Mouse (Mus musculus) ES-CJ7 (cell line): Measurements from ENCODE around the gene Mog.

ENCODE experiments used
- DNase-seq: peaks from one replicate; pipeline ENCODE4 v3.0.0; 2011; ENCODE audit warnings: low read depth, low spot score

The Mog gene

GRCm38 (mm10) chr17:37022628-37023576 lies at the start of gene Mog:
Mog (minus strand) TSS chr17:37023398.
- DNase-seq = no peak

GRCm38 (mm10) chr17:37072730-37073276 lies 49.6 kb upstream of the Mog start:
- peak; percentile 70 for DNase-seq

- DNase-seq = peak; percentile 56
Observed at GRCm38 (mm10) chr17:37072080-37072729, 49.0 kb upstream of the Mog start.

GRCm38 (mm10) chr17:37070121-37070520 lies 46.9 kb upstream of the Mog start:
- no peak for DNase-seq

GRCm38 (mm10) chr17:37067861-37068260 lies 44.7 kb upstream of the Mog start:
- DNase-seq = no peak

- no peak for DNase-seq
Observed at GRCm38 (mm10) chr17:37065993-37066392, 42.8 kb upstream of the Mog start.

- DNase-seq = no peak
Observed at GRCm38 (mm10) chr17:37063686-37064495, 40.7 kb upstream of the Mog start.

- no peak for DNase-seq
Observed at GRCm38 (mm10) chr17:37063063-37063462, 39.9 kb upstream of the Mog start.

- no peak for DNase-seq
Observed at GRCm38 (mm10) chr17:37062101-37062641, 39.0 kb upstream of the Mog start.

- DNase-seq = no peak
Observed at GRCm38 (mm10) chr17:37061435-37061834, 38.2 kb upstream of the Mog start.

GRCm38 (mm10) chr17:37056957-37057356 lies 33.8 kb upstream of the Mog start:
- DNase-seq = no peak

GRCm38 (mm10) chr17:37051745-37052144 lies 28.5 kb upstream of the Mog start:
- DNase-seq = no peak

GRCm38 (mm10) chr17:37050876-37051275 lies 27.7 kb upstream of the Mog start:
- no peak for DNase-seq

GRCm38 (mm10) chr17:37050399-37050798 lies 27.2 kb upstream of the Mog start:
- DNase-seq = peak; percentile 84

GRCm38 (mm10) chr17:37049570-37050310 lies 26.5 kb upstream of the Mog start:
- peak; percentile 72 for DNase-seq

- no peak for DNase-seq
Observed at GRCm38 (mm10) chr17:37048383-37048782, 25.2 kb upstream of the Mog start.

GRCm38 (mm10) chr17:37047981-37048380 lies 24.8 kb upstream of the Mog start:
- peak; percentile 52 for DNase-seq

- DNase-seq = peak; percentile 59
Observed at GRCm38 (mm10) chr17:37047332-37047976, 24.3 kb upstream of the Mog start.

- DNase-seq = peak; percentile 67
Observed at GRCm38 (mm10) chr17:37046312-37047112, 23.3 kb upstream of the Mog start.
